In the genomic region with DNA sequence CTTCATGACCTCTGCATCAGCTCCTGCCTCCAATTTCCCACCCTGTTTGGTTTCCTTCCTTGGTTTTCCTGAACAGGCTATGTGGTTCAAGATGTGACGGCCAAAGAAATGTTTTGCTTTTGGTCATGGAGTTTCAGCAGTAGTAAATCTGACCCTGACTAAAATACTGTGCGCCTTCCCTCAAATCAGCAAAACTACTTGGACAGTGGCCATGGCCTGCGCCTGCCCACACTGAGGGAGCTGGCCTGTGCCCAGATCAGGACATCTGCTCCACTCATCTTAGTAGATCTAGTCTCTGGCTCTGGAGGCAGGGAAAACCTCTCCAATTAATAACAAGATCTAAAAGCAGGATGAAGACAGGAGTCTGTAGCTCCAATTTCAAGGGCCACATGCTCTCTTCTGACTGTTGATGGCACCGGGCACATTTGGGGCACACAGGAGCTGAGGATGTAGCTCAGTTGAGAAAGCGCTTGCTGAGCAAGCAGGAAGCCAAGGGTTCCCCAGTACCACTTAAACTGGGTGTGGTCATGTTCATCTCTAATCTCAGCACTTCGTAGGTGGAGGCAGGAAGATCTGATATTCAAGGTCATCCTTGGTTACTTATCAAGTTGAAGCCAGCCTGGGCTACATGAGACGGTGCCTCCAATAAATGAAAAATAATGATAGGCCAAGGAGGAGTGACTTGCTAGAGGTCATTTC, we compare ENCODE assay signal across 9 mouse cellular contexts.
DNase-seq lines count a peak whose midpoint lies in the region; ATAC-seq and TF ChIP-seq lines count a peak whose summit lies in the region.
"Had no signal": no experiment of that assay in that cellular context is flagged by ENCODE, and none has a peak within 500 bp of the region (broad histone marks: within the 10 kb centered on the region; RNA-seq: fewer than 3 reads in every experiment).

No protein-coding gene starts in this region.

- no peak overlapping the region for H3K4me3 ChIP-seq in limb, embryonic 14.5 days (replicated peaks; ENCODE audit: low read length)
- H3K4me3 ChIP-seq in limb, embryonic 10.5 days: no peak overlapping the region
- H3K4me3 ChIP-seq in layer of hippocampus, adult 2 months: no peak overlapping the region
- H3K4me3 ChIP-seq in forebrain, postnatal 0 days (ENCODE audit: low read depth, low read length): no peak overlapping the region
- H3K4me3 ChIP-seq: limb, embryonic 13.5 days had no signal

- TF ChIP-seq CTCF in layer of hippocampus, adult 2 months (conservative IDR thresholded peaks at IDR 0.05): no peak
- no peak for TF ChIP-seq CTCF in forebrain, postnatal 0 days (IDR thresholded peaks at IDR 0.05; ENCODE audit: low read depth)

- H3K27ac ChIP-seq in limb, embryonic 14.5 days (replicated peaks; ENCODE audit: low read depth, low read length): no peak overlapping the region
- H3K27ac ChIP-seq in limb, embryonic 10.5 days: no peak overlapping the region
- H3K27ac ChIP-seq in layer of hippocampus, adult 2 months: peak overlapping the region; percentile 46; the same call in 1 of the 2 replicates
- H3K27ac ChIP-seq in forebrain, postnatal 0 days (ENCODE audit: low read depth, low read length): no peak overlapping the region
- H3K27ac ChIP-seq: limb, embryonic 13.5 days had no signal

- H3K4me1 ChIP-seq in limb, embryonic 14.5 days (ENCODE audit: control insufficient read depth, insufficient read depth, low read length): no peaks in the 10 kb centered on the region
- H3K4me1 ChIP-seq in limb, embryonic 10.5 days: peaks cover 8% of the 10 kb centered on the region; the same call in 1 of the 2 replicates
- H3K4me1 ChIP-seq in forebrain, postnatal 0 days (ENCODE audit: insufficient read depth): 0 out of 2 replicates have a peak, but pooled peaks cover 3% of the 10 kb centered on the region

- TF ChIP-seq POLR2A in limb, embryonic 14.5 days (IDR thresholded peaks at IDR 0.05; ENCODE audit: borderline replicate concordance, extremely low read depth, insufficient read depth, insufficient read length): no peak

- no peak overlapping the region for H3K4me2 ChIP-seq in limb, embryonic 14.5 days (replicated peaks; ENCODE audit: low read depth, low read length, severe bottlenecking)
- H3K4me2 ChIP-seq in forebrain, postnatal 0 days (ENCODE audit: low read depth): no peak overlapping the region
- H3K4me2 ChIP-seq: limb, embryonic 13.5 days had no signal

- no peak overlapping the region for H3K9ac ChIP-seq in limb, embryonic 14.5 days (ENCODE audit: low read depth, low read length, severe bottlenecking)
- H3K9ac ChIP-seq in forebrain, postnatal 0 days: no peak overlapping the region
- H3K9ac ChIP-seq: limb, embryonic 13.5 days had no signal

- DNase-seq in limb, embryonic 14.5 days (ENCODE audit: low spot score): peak; percentile 48
- no peak for DNase-seq in limb, embryonic 10.5 days (ENCODE audit: low spot score)
- peak; percentile 85 for DNase-seq in adrenal gland, postnatal 10 days
- peak; percentile 57 to 83 for DNase-seq in gastrocnemius, postnatal 4 days (ENCODE audit: low spot score in 2 of 2)
- DNase-seq in layer of hippocampus, adult 2 months (ENCODE audit: low spot score in 2 of 2): peak; percentile 53 to 61
- DNase-seq in right cerebral cortex, postnatal 4 days: peak; percentile 32
- DNase-seq in T-cell, adult 2 months (ENCODE audit: low spot score): no peak
- DNase-seq in forebrain, postnatal 0 days: no peak

- 83% methylated on average over 7 of the region's 7 CpGs for WGBS in limb, embryonic 14.5 days
- WGBS in limb, embryonic 10.5 days: 95% methylated on average over 7 of the region's 7 CpGs
- WGBS in forebrain, postnatal 0 days: 75% methylated on average over 7 of the region's 7 CpGs

- peaks cover 9% of the 10 kb centered on the region for H3K36me3 ChIP-seq in limb, embryonic 14.5 days (ENCODE audit: control insufficient read depth, insufficient read depth, low read length)
- peaks cover 35% of the 10 kb centered on the region for H3K36me3 ChIP-seq in limb, embryonic 10.5 days
- peaks cover 4% of the 10 kb centered on the region; the same call in 1 of the 2 replicates for H3K36me3 ChIP-seq in forebrain, postnatal 0 days (ENCODE audit: insufficient read depth)

- H3K27me3 ChIP-seq in limb, embryonic 14.5 days (ENCODE audit: control insufficient read depth, insufficient read depth, low read length): no peaks in the 10 kb centered on the region
- no peaks in the 10 kb centered on the region for H3K27me3 ChIP-seq in limb, embryonic 10.5 days (ENCODE audit: low read depth, poor library complexity, severe bottlenecking)
- no peaks in the 10 kb centered on the region for H3K27me3 ChIP-seq in forebrain, postnatal 0 days (ENCODE audit: insufficient read depth, low read length)
- H3K27me3 ChIP-seq: limb, embryonic 13.5 days had no signal

- H3K9me3 ChIP-seq in limb, embryonic 14.5 days (ENCODE audit: control insufficient read depth, low read length): no peaks in the 10 kb centered on the region
- no peaks in the 10 kb centered on the region for H3K9me3 ChIP-seq in limb, embryonic 10.5 days (replicated peaks)
- H3K9me3 ChIP-seq in forebrain, postnatal 0 days (ENCODE audit: low read length): no peaks in the 10 kb centered on the region
- H3K9me3 ChIP-seq: limb, embryonic 13.5 days had no signal

- ATAC-seq in limb, embryonic 14.5 days (ENCODE audit: low FRiP score, low read depth): 0 out of 2 replicates have a peak, but pooled peaks have one; percentile 34
- ATAC-seq in forebrain, postnatal 0 days: no peak

Comparison
In these comparisons a context has a peak if more than half of its experiments do, and no peak if none do; other contexts are left out.
1. DNase-seq: peak in limb, embryonic 14.5 days (single experiment), adrenal gland, postnatal 10 days (single experiment), gastrocnemius, postnatal 4 days (2 of 2), layer of hippocampus, adult 2 months (2 of 2) and right cerebral cortex, postnatal 4 days (single experiment); none in limb, embryonic 10.5 days (single experiment), T-cell, adult 2 months (single experiment) and forebrain, postnatal 0 days (single experiment).